Mouse (Mus musculus): ENCODE results near the gene 4930426L09Rik.
A peak's percentile ranks its signal among the peaks of the same experiment; 100 is the strongest.
"Not testable (repeated sequence)": the region's sequence is repeated elsewhere in the genome, so short reads cannot be mapped to it uniquely, and the experiment has no call there.

Gene 4930426L09Rik

GRCm38 (mm10) chr2:18970461-18970860, 27.7 kb upstream of the 4930426L09Rik start:
- peak; percentile 53 for DNase-seq (ENCODE audit: low read depth)

GRCm38 (mm10) chr2:18971564-18971963, 26.6 kb upstream of the 4930426L09Rik start:
- DNase-seq (ENCODE audit: low read depth): peak; percentile 60

GRCm38 (mm10) chr2:18974882-18975645, 23.1 kb upstream of the 4930426L09Rik start:
- peak; percentile 70 for DNase-seq (ENCODE audit: low read depth)

GRCm38 (mm10) chr2:18976175-18976574, 22.0 kb upstream of the 4930426L09Rik start:
- DNase-seq (ENCODE audit: low read depth): peak; percentile 73

GRCm38 (mm10) chr2:18977201-18977805, 20.8 kb upstream of the 4930426L09Rik start:
- no peak for DNase-seq (ENCODE audit: low read depth)

- no peak for DNase-seq (ENCODE audit: low read depth)
Measured at GRCm38 (mm10) chr2:18979046-18979445, 19.1 kb upstream of the 4930426L09Rik start.

- DNase-seq (ENCODE audit: low read depth): no peak
Measured at GRCm38 (mm10) chr2:18979675-18980074, 18.5 kb upstream of the 4930426L09Rik start.

GRCm38 (mm10) chr2:18982581-18982980, 15.6 kb upstream of the 4930426L09Rik start:
- DNase-seq (ENCODE audit: low read depth): no peak

- no peak for DNase-seq (ENCODE audit: low read depth)
Measured at GRCm38 (mm10) chr2:18983546-18983945, 14.6 kb upstream of the 4930426L09Rik start.

- peak; percentile 58 for DNase-seq (ENCODE audit: low read depth)
Measured at GRCm38 (mm10) chr2:18984095-18984847, 13.9 kb upstream of the 4930426L09Rik start.

GRCm38 (mm10) chr2:18985506-18985905, 12.6 kb upstream of the 4930426L09Rik start:
- DNase-seq (ENCODE audit: low read depth): peak; percentile 87

GRCm38 (mm10) chr2:18988885-18989284, 9.3 kb upstream of the 4930426L09Rik start:
- no peak for DNase-seq (ENCODE audit: low read depth)

- DNase-seq (ENCODE audit: low read depth): peak; percentile 98
Measured at GRCm38 (mm10) chr2:18992512-18993510, 5.3 kb upstream of the 4930426L09Rik start.

- peak; percentile 51 for DNase-seq (ENCODE audit: low read depth)
Measured at GRCm38 (mm10) chr2:18996451-18997211, 1.5 kb upstream of the 4930426L09Rik start.

- DNase-seq (ENCODE audit: low read depth): peak; percentile 51
Measured at GRCm38 (mm10) chr2:18997387-18997971, 664 bp upstream of the 4930426L09Rik start.

GRCm38 (mm10) chr2:18999395-18999794, 1.3 kb downstream of the 4930426L09Rik start:
- no peak for DNase-seq (ENCODE audit: low read depth)

GRCm38 (mm10) chr2:19004801-19005200, 6.7 kb downstream of the 4930426L09Rik start:
- DNase-seq (ENCODE audit: low read depth): no peak

- DNase-seq (ENCODE audit: low read depth): no peak
Measured at GRCm38 (mm10) chr2:19006124-19006523, 8.0 kb downstream of the 4930426L09Rik start.

- DNase-seq (ENCODE audit: low read depth): no peak
Measured at GRCm38 (mm10) chr2:19007580-19007979, 9.4 kb downstream of the 4930426L09Rik start.

GRCm38 (mm10) chr2:19010541-19010940, 12.4 kb downstream of the 4930426L09Rik start:
- DNase-seq (ENCODE audit: low read depth): not testable (repeated sequence)
